Mouse (Mus musculus) liver, embryonic 13.5 days (tissue): ENCODE results near the gene Plcd4. TPM values are rescaled to one million over a fixed set of nuclear protein-coding genes. Genes with fewer than 3 reads are reported as not detected.

ENCODE experiments used
- ATAC-seq: fragments of 200-750 bp; cut with Nextera tagmentation; 2 replicates; pipeline ENCODE4 v1.8.0; 2017; ENCODE audit warnings: low read depth, mild to moderate bottlenecking, moderate number of reproducible peaks, moderate library complexity
- DNase-seq: peaks from one replicate; pipeline ENCODE4 v3.0.0; 2022
- H3K27ac ChIP-seq: fragments of 300-500 bp; sonication (generic); 2 replicates; pipeline ENCODE4 v1.5.1; 2015; ENCODE audit warnings: moderate library complexity, mild to moderate bottlenecking, inconsistent platforms
- H3K27me3 ChIP-seq: fragments of 300-500 bp; sonication (generic); 2 replicates; pipeline ENCODE4 v1.6.1; 2015; ENCODE audit warnings: mild to moderate bottlenecking, inconsistent platforms
- H3K36me3 ChIP-seq: fragments of 300-500 bp; sonication (generic); 2 replicates; pipeline ENCODE4 v1.6.1; 2015; ENCODE audit warnings: mild to moderate bottlenecking, inconsistent platforms
- H3K4me1 ChIP-seq: fragments of 300-500 bp; sonication (generic); replicated peaks from 2 replicates; pipeline ENCODE4 v1.6.1; 2015; ENCODE audit warnings: inconsistent platforms
- H3K4me2 ChIP-seq: fragments of 300-500 bp; sonication (generic); 2 replicates; pipeline ENCODE4 v1.6.1; 2015; ENCODE audit warnings: inconsistent platforms, mild to moderate bottlenecking, moderate library complexity
- H3K4me3 ChIP-seq: fragments of 300-500 bp; sonication (generic); replicated peaks from 2 replicates; pipeline ENCODE4 v1.5.1; 2015; ENCODE audit warnings: mild to moderate bottlenecking, inconsistent platforms
- H3K9ac ChIP-seq: fragments of 300-500 bp; sonication (generic); 2 replicates; pipeline ENCODE4 v1.6.1; 2015; ENCODE audit warnings: mild to moderate bottlenecking, inconsistent platforms
- H3K9me3 ChIP-seq: fragments of 300-500 bp; sonication (generic); replicated peaks from 2 replicates; pipeline ENCODE4 v1.6.1; 2016; ENCODE audit warnings: inconsistent platforms
- WGBS: fragments of 180-500 bp; shearing (Covaris S2); methylation state at CpG from one replicate; pipeline ENCODE4 v1.1.7; 2015; ENCODE audit not compliant: insufficient replicate concordance; 5-methylcytosine and 5-hydroxymethylcytosine counted together
- polyA plus RNA-seq: library from polyadenylated mRNA; unstranded; fragments of >200 nt; fragmentation: Nextera tagmentation; extraction: Ambion mirVana; gene quantifications from 2 replicates; pipeline ENCODE4 v1.2.1, GENCODE M21; 2015

Gene Plcd4
- polyA plus RNA-seq, 1 experiment from 2014 or later: 0.02 TPM

DNA sequence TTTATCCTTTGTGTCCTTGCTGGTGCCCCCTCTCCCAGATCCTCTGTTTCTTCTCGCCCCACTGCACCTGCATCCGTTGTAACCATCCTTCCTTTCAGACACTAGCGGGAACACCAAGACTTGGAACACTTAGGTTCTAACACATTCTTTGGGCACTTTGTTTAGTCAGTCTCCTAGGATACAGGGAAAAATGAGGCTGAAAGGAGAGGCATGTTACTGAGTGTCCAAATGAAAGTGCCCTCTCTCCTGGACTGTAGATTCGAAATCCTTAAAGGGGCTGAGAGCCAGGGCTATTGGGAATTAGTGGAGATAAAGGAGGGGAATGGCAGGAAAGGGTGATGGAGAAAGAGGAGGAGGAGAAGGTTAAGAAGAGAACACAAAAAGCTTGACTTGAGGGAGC lies 1.5 kb downstream of the Plcd4 start, which contains the start of gene Usp37:
Usp37 (minus strand) TSS at position 101 of the 400 bp plus-strand sequence.
- H3K9me3 ChIP-seq: no peaks in the 10 kb centered on the region
- ATAC-seq (no peak), DNase-seq (no peak)
- H3K4me3 ChIP-seq: no peak within 1 kb of the TSS
- 60% methylated on average over 4 of the region's 4 CpGs for WGBS
- H3K4me2 ChIP-seq: no peak within 1 kb of the TSS
- no peaks in the 10 kb centered on the region for H3K4me1 ChIP-seq
- H3K9ac ChIP-seq: no peak within 1 kb of the TSS
- H3K27ac ChIP-seq: no peak within 1 kb of the TSS
- peaks cover 20% of the 10 kb centered on the region for H3K27me3 ChIP-seq
- no peaks in the 10 kb centered on the region for H3K36me3 ChIP-seq

DNA sequence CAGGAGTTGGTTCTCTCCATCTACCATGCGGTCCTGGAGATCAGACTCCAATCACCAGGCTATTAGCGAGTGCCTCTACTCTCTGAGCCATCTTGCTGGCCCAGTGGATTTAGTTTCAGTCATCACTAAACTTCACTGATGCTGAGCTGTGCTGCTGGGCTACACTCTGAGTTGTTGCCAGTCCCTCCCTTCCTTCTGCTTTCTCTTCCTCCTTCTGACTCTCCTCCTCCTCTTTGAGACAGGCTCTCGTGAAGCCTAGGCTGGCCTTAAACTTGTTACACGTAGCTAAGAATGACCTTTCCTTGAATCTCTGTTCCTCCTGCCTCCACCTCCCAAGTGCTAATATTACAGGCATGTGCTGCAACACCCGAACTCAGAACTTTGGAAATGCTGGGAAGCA lies 16.4 kb downstream of the Plcd4 start:
- Histone ChIP-seq H3K27ac (no peak overlapping the region), H3K4me2 (no peak overlapping the region), H3K4me3 (no peak overlapping the region), H3K27me3 (no peaks in the 10 kb centered on the region), H3K9ac (no peak overlapping the region), H3K4me1 (no peaks in the 10 kb centered on the region), H3K9me3 (no peaks in the 10 kb centered on the region), H3K36me3 (peaks cover under 1% of the 10 kb centered on the region; the same call in 1 of the 2 replicates)
- WGBS: 64% methylated on average over 5 of the region's 5 CpGs
- DNase-seq (no peak), ATAC-seq (no peak)

DNA sequence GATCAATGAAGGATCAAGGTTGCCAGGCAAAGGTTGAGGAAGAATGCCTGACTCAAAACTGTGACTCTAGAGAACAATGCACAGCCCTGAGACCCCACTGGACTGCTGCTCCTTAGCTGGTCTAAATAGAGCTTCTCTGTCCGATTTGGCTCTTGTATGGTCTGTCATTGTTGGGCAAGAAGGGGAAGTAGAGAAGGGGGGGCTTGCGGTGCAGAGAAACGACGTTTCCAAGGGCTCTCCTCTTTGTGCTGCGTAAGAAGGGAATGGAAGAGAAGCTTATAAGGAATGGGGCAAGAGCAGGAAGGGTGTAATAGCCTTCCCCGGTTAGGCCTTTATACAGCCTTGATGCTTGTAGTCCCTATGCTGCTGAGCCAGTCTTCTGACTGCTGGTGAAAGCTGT lies 23.1 kb downstream of the Plcd4 start:
- WGBS: 63% methylated on average over 6 of the region's 6 CpGs
- Histone ChIP-seq H3K36me3 (peaks cover 63% of the 10 kb centered on the region), H3K4me1 (no peaks in the 10 kb centered on the region), H3K4me2 (no peak overlapping the region), H3K27ac (no peak overlapping the region), H3K9ac (no peak overlapping the region), H3K27me3 (no peaks in the 10 kb centered on the region), H3K4me3 (no peak overlapping the region), H3K9me3 (no peaks in the 10 kb centered on the region)
- DNase-seq (no peak), ATAC-seq (no peak)

GRCm38 (mm10) chr1:74569739-74570719 lies 27.3 kb downstream of the Plcd4 start:
- DNase-seq: no peak
- no peaks in the 10 kb centered on the region for H3K4me1 ChIP-seq
- no peak overlapping the region for H3K4me3 ChIP-seq
- H3K9ac ChIP-seq: no peak overlapping the region
- H3K4me2 ChIP-seq: no peak overlapping the region
- H3K9me3 ChIP-seq: no peaks in the 10 kb centered on the region
- H3K36me3 ChIP-seq: peaks cover 94% of the 10 kb centered on the region
- WGBS: 86% methylated on average over 29 of the region's 29 CpGs
- no peak overlapping the region for H3K27ac ChIP-seq
- ATAC-seq: no peak
- no peaks in the 10 kb centered on the region for H3K27me3 ChIP-seq

GRCm38 (mm10) chr1:74582621-74583020 lies 39.9 kb downstream of the Plcd4 start:
- no peaks in the 10 kb centered on the region for H3K27me3 ChIP-seq
- no peaks in the 10 kb centered on the region for H3K9me3 ChIP-seq
- H3K4me2 ChIP-seq: no peak overlapping the region
- no peak overlapping the region for H3K27ac ChIP-seq
- DNase-seq (no peak), ATAC-seq (no peak)
- H3K36me3 ChIP-seq: peaks cover 45% of the 10 kb centered on the region
- 73% methylated on average over 3 of the region's 3 CpGs for WGBS
- peaks cover 30% of the 10 kb centered on the region for H3K4me1 ChIP-seq
- no peak overlapping the region for H3K4me3 ChIP-seq
- H3K9ac ChIP-seq: no peak overlapping the region

DNA sequence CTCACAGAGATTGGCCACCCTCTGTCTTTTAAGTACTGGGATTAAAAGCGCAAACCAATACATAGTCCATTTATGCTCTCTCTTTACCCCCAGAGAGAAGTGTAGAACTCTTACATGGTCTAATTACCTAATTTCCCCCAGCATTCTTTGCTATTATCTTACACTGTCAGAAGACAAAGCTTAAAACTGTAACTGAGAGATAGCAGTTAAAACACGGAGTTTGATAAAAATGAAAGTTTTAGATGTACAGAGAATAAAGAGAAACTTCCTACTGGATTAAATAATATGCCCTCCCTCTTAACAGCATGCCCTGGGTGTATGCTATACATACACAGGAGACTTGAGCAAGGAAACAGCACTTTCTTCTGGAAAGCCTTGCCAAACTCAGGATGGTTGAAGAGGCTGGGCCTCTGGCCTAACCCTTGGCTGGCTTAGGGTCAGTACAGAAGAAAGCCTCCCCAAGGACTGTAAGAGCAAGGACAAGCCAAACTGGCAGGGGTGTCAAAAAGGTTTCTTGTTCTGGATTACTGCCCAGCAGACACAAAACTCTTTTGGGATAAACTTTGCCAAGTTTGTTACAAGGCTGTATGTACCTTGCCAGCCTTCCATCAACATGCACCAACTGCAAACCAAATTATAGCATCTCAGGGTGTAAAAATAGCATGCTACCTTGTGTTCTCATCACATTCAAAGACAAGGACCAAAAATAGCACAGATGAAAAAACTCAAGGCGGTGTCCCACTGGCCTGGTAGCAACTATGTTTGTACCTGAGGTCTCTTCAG lies 42.1 kb downstream of the Plcd4 start:
- Histone ChIP-seq H3K9me3 (no peaks in the 10 kb centered on the region), H3K36me3 (peaks cover 26% of the 10 kb centered on the region), H3K4me1 (peaks cover 40% of the 10 kb centered on the region), H3K4me2 (0 out of 2 replicates have a peak overlapping the region, but pooled peaks have one; percentile 8), H3K4me3 (no peak overlapping the region), H3K9ac (peak overlapping the region; percentile 47), H3K27ac (peak overlapping the region; percentile 50; the same call in 1 of the 2 replicates), H3K27me3 (no peaks in the 10 kb centered on the region)
- 66% methylated on average over 3 of the region's 3 CpGs for WGBS
- ATAC-seq: no peak
- DNase-seq: no peak

GRCm38 (mm10) chr1:74587233-74587772 lies 44.6 kb downstream of the Plcd4 start:
- H3K4me2 ChIP-seq: peak overlapping the region; percentile 96
- peaks cover 37% of the 10 kb centered on the region for H3K36me3 ChIP-seq
- H3K4me3 ChIP-seq: peak overlapping the region; percentile 78
- no peaks in the 10 kb centered on the region for H3K9me3 ChIP-seq
- no peak for ATAC-seq
- peaks cover 40% of the 10 kb centered on the region for H3K4me1 ChIP-seq
- H3K27ac ChIP-seq: peak overlapping the region; percentile 86
- H3K9ac ChIP-seq: peak overlapping the region; percentile 78
- no peaks in the 10 kb centered on the region for H3K27me3 ChIP-seq
- no peak for DNase-seq
- 1% methylated on average over 24 of the region's 24 CpGs for WGBS

DNA sequence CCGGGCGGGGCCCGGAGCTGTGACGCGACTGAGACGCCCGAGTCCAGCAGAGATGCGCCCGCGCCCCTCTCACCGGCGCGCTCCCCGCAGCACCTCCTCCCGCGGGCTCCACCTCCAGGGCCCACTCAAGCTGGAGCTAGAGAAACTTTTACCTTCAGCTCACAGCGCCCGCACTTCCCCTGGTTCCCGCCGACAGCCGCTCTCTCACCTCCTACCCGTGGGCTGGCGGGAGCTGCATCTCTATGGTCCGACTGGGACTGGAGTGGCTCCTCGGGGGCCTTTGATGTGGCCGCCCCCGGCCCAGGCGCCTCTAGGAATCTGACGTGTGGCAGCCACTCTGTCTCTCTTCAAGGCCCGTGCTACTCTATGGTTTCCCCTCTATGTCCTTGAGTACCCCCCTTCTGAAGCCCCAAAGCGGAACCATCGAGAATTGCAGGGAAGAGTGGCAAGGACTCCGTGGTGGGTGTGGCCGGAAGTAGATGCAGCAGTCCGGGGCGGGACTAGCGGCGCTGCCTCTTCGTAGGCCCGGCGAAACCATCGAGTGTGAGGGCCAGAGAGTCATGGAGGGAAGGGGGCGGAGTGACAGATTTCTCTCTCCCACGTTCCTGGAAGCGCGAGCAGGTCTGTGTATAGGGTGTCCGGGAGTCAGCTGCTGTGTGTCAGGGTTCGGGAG lies 45.2 kb downstream of the Plcd4 start, which contains the start of the genes Zfp142 and Bcs1l:
Zfp142 (minus strand) TSS at position 474 of the 673 bp plus-strand sequence.
Bcs1l (plus strand) TSS at position 517 of the 673 bp plus-strand sequence.
- H3K27me3 ChIP-seq: no peaks in the 10 kb centered on the region
- DNase-seq (peak; percentile 96), ATAC-seq (peak; percentile 95)
- peak within 1 kb of the TSS; percentile 86 for H3K27ac ChIP-seq
- no peaks in the 10 kb centered on the region for H3K9me3 ChIP-seq
- peak within 1 kb of the TSS; percentile 96 for H3K4me2 ChIP-seq
- under 1% methylated on average over 48 of the region's 48 CpGs for WGBS
- H3K9ac ChIP-seq: peak within 1 kb of the TSS; percentile 81
- peak within 1 kb of the TSS; percentile 78 for H3K4me3 ChIP-seq
- H3K36me3 ChIP-seq: peaks cover 35% of the 10 kb centered on the region
- H3K4me1 ChIP-seq: peaks cover 40% of the 10 kb centered on the region

- DNase-seq (no peak), ATAC-seq (no peak)
- Histone ChIP-seq H3K4me2 (no peak overlapping the region), H3K27me3 (no peaks in the 10 kb centered on the region), H3K4me3 (no peak overlapping the region), H3K36me3 (peaks cover 82% of the 10 kb centered on the region), H3K9me3 (no peaks in the 10 kb centered on the region), H3K9ac (no peak overlapping the region), H3K27ac (no peak overlapping the region), H3K4me1 (0 out of 2 replicates have a peak, but pooled peaks cover 4% of the 10 kb centered on the region)
- WGBS: 61% methylated on average over 8 of the region's 8 CpGs
Observed at GRCm38 (mm10) chr1:74594434-74594833, 51.7 kb downstream of the Plcd4 start.

GRCm38 (mm10) chr1:74600501-74601266 lies 58.0 kb downstream of the Plcd4 start:
- peak overlapping the region; percentile 80 for H3K4me2 ChIP-seq
- peak overlapping the region; percentile 82 for H3K9ac ChIP-seq
- ATAC-seq: peak; percentile 68
- no peaks in the 10 kb centered on the region for H3K27me3 ChIP-seq
- DNase-seq: no peak
- peaks cover 20% of the 10 kb centered on the region for H3K4me1 ChIP-seq
- H3K9me3 ChIP-seq: no peaks in the 10 kb centered on the region
- 0 out of 2 replicates have a peak overlapping the region, but pooled peaks have one; percentile 8 for H3K27ac ChIP-seq
- H3K36me3 ChIP-seq: peaks cover 27% of the 10 kb centered on the region
- WGBS: 7% methylated on average over 26 of the region's 26 CpGs
- peak overlapping the region; percentile 81 for H3K4me3 ChIP-seq
